Mouse (Mus musculus): ENCODE measurements at regions not wholly inside any gene's neighbourhood (a gene's known extent, or its start where the extent isn't known, plus 50 kb on each side); places are given as distances from the start of the nearest gene placed in this dataset.

- Histone ChIP-seq H3K9me3 (replicated peaks; ENCODE audit: low read length) (no peaks in the 10 kb centered on the region), H3K4me3 (replicated peaks in 1 of 3; ENCODE audit: low read depth in 2 of 3, low read length in 2 of 3, poor library complexity in 1 of 3) (no peak overlapping the region), H3K27me3 (replicated peaks) (no peaks in the 10 kb centered on the region), H3K4me2 (ENCODE audit: insufficient read depth, low read depth, poor library complexity, severe bottlenecking) (no peak overlapping the region), H3K9ac (ENCODE audit: insufficient read depth, low read depth) (no peak overlapping the region), H3K27ac (ENCODE audit: insufficient read depth, low read depth) (no peak overlapping the region), H3K36me3 (replicated peaks in 1 of 2; ENCODE audit: control insufficient read depth in 1 of 2, insufficient read depth in 1 of 2, low read length in 1 of 2) (no peaks in the 10 kb centered on the region), H3K79me2 (replicated peaks; ENCODE audit: control insufficient read depth, extremely low read depth, insufficient read depth, poor library complexity, severe bottlenecking) (no peaks in the 10 kb centered on the region), H3K4me1 (ENCODE audit: control insufficient read depth in 1 of 2, insufficient read depth in 2 of 2) (peaks cover 0 to 10% of the 10 kb centered on the region in 2 experiments; a peak in 2 of 4 replicates)
- TF ChIP-seq TCF12 (IDR thresholded peaks at IDR 0.05; ENCODE audit: low read depth, low read length): no peak
- no peak for TF ChIP-seq RAD21 (IDR thresholded peaks at IDR 0.05; ENCODE audit: low read depth, low read length)
- dilution Hi-C loops (cut with MboI; ENCODE audit: extremely low pct_ligation_motif_present, extremely low pct_unique_long_range_greater_than_20kb, low sequenced_read_pairs) (no loop called here), in situ Hi-C loops (cut with MboI; ENCODE audit: low pct_ligation_motif_present, low pct_unique_long_range_greater_than_20kb, low sequenced_read_pairs) (no loop called here)
- DNase-seq (ENCODE audit: extremely low read depth): no peak
These were observed 238.3 kb upstream of the Fggy start for GRCm38 (mm10) chr4:95319036-95319435.

- Histone ChIP-seq H3K4me2 (ENCODE audit: insufficient read depth, low read depth, poor library complexity, severe bottlenecking) (no peak overlapping the region), H3K79me2 (replicated peaks; ENCODE audit: control insufficient read depth, extremely low read depth, insufficient read depth, poor library complexity, severe bottlenecking) (no peaks in the 10 kb centered on the region), H3K9ac (ENCODE audit: insufficient read depth, low read depth) (no peak overlapping the region), H3K36me3 (replicated peaks in 1 of 2; ENCODE audit: control insufficient read depth in 1 of 2, insufficient read depth in 1 of 2, low read length in 1 of 2) (no peaks in the 10 kb centered on the region), H3K4me3 (replicated peaks in 1 of 3; ENCODE audit: low read depth in 2 of 3, low read length in 2 of 3, poor library complexity in 1 of 3) (no peak overlapping the region), H3K4me1 (ENCODE audit: control insufficient read depth in 1 of 2, insufficient read depth in 2 of 2) (peaks cover 0 to 3% of the 10 kb centered on the region in 2 experiments; a peak in 1 of 4 replicates), H3K9me3 (replicated peaks; ENCODE audit: low read length) (no peaks in the 10 kb centered on the region), H3K27ac (ENCODE audit: insufficient read depth, low read depth) (no peak overlapping the region), H3K27me3 (replicated peaks) (no peaks in the 10 kb centered on the region)
- in situ Hi-C loops (cut with MboI; ENCODE audit: low pct_ligation_motif_present, low pct_unique_long_range_greater_than_20kb, low sequenced_read_pairs) (no loop called here), dilution Hi-C loops (cut with MboI; ENCODE audit: extremely low pct_ligation_motif_present, extremely low pct_unique_long_range_greater_than_20kb, low sequenced_read_pairs) (no loop called here)
- TF ChIP-seq JUND (conservative IDR thresholded peaks at IDR 0.05; ENCODE audit: low read depth, low read length) (no peak), POLR2A (IDR thresholded peaks at IDR 0.05; ENCODE audit: low read depth, low read length) (no peak)
- no peak for DNase-seq (ENCODE audit: extremely low read depth)
These were observed 231.4 kb upstream of the Fggy start for GRCm38 (mm10) chr4:95325861-95326260.

GRCm38 (mm10) chr4:95339822-95340221 is 217.5 kb upstream of the Fggy start:
- Histone ChIP-seq H3K4me2 (ENCODE audit: insufficient read depth, low read depth, poor library complexity, severe bottlenecking) (no peak overlapping the region), H3K36me3 (replicated peaks in 1 of 2; ENCODE audit: control insufficient read depth in 1 of 2, insufficient read depth in 1 of 2, low read length in 1 of 2) (no peaks in the 10 kb centered on the region), H3K27ac (ENCODE audit: insufficient read depth, low read depth) (no peak overlapping the region), H3K79me2 (replicated peaks; ENCODE audit: control insufficient read depth, extremely low read depth, insufficient read depth, poor library complexity, severe bottlenecking) (no peaks in the 10 kb centered on the region), H3K27me3 (replicated peaks) (no peaks in the 10 kb centered on the region), H3K9ac (ENCODE audit: insufficient read depth, low read depth) (no peak overlapping the region), H3K9me3 (replicated peaks; ENCODE audit: low read length) (peaks cover 2% of the 10 kb centered on the region), H3K4me3 (replicated peaks in 1 of 3; ENCODE audit: low read depth in 2 of 3, low read length in 2 of 3, poor library complexity in 1 of 3) (no peak overlapping the region), H3K4me1 (ENCODE audit: control insufficient read depth in 1 of 2, insufficient read depth in 2 of 2) (0 out of 4 replicates have a peak, but pooled peaks cover 0 to 3% of the 10 kb centered on the region in 2 experiments)
- DNase-seq (ENCODE audit: extremely low read depth): no peak
- dilution Hi-C loops (cut with MboI; ENCODE audit: extremely low pct_ligation_motif_present, extremely low pct_unique_long_range_greater_than_20kb, low sequenced_read_pairs): no loop called here
- in situ Hi-C loops (cut with MboI; ENCODE audit: low pct_ligation_motif_present, low pct_unique_long_range_greater_than_20kb, low sequenced_read_pairs): no loop called here
- no peak for TF ChIP-seq RCOR1 (conservative IDR thresholded peaks at IDR 0.05; ENCODE audit: low read depth, low read length)
- no peak for TF ChIP-seq TCF12 (IDR thresholded peaks at IDR 0.05; ENCODE audit: low read depth, low read length)
- no peak for TF ChIP-seq USF1 (IDR thresholded peaks at IDR 0.05; ENCODE audit: low read depth, low read length)
- no peak for TF ChIP-seq POLR2AphosphoS2 (IDR thresholded peaks at IDR 0.05; ENCODE audit: low read depth, low read length)
- no peak for TF ChIP-seq CHD2 (IDR thresholded peaks at IDR 0.05; ENCODE audit: low read length)
- no peak for TF ChIP-seq USF2 (conservative IDR thresholded peaks at IDR 0.05; ENCODE audit: low read depth, low read length)
- no peak for TF ChIP-seq MAFK (IDR thresholded peaks at IDR 0.05; ENCODE audit: insufficient replicate concordance, low read length)
- no peak for TF ChIP-seq NRF1 (IDR thresholded peaks at IDR 0.05; ENCODE audit: low read depth, low read length)
